In genomic region chr11:43528683-43529499, GRCm38 (mm10) we compare ENCODE assay signal across 8 mouse cellular contexts. TPM values are rescaled to one million over a fixed set of nuclear protein-coding genes. Genes with fewer than 3 reads are reported as not detected.
A peak's percentile ranks its signal among the peaks of the same experiment; 100 is the strongest.
DNase-seq lines count a peak whose midpoint lies in the region; ATAC-seq lines count a peak whose summit lies in the region.

Gene Ccnjl, plus strand, starts transcription at chr11:43528784.

- H3K4me3 ChIP-seq in hindbrain, embryonic 12.5 days, result peak within 1 kb of the TSS; percentile 73
- peak within 1 kb of the TSS; percentile 81 for H3K4me3 ChIP-seq in limb, embryonic 10.5 days

- peaks cover 10% of the 10 kb centered on the region for H3K36me3 ChIP-seq in hindbrain, embryonic 12.5 days
- H3K36me3 ChIP-seq in limb, embryonic 10.5 days, result peaks cover 36% of the 10 kb centered on the region

- H3K4me2 ChIP-seq in hindbrain, embryonic 12.5 days (replicated peaks), result peak within 1 kb of the TSS; percentile 78

- no peaks in the 10 kb centered on the region for H3K27me3 ChIP-seq in hindbrain, embryonic 12.5 days
- no peaks in the 10 kb centered on the region for H3K27me3 ChIP-seq in limb, embryonic 10.5 days (ENCODE audit: low read depth, poor library complexity, severe bottlenecking)

- H3K9ac ChIP-seq in hindbrain, embryonic 12.5 days, result peak within 1 kb of the TSS; percentile 80

- peak within 1 kb of the TSS; percentile 85 for H3K27ac ChIP-seq in hindbrain, embryonic 12.5 days
- peak within 1 kb of the TSS; percentile 99 for H3K27ac ChIP-seq in limb, embryonic 10.5 days

- H3K4me1 ChIP-seq in hindbrain, embryonic 12.5 days, result peaks cover 29% of the 10 kb centered on the region
- peaks cover 31% of the 10 kb centered on the region for H3K4me1 ChIP-seq in limb, embryonic 10.5 days

- peak; percentile 91 for ATAC-seq in hindbrain, embryonic 12.5 days (ENCODE audit: low FRiP score)

- DNase-seq in ZHBTc4 (ENCODE audit: low read depth, low spot score), result peak; percentile 72
- DNase-seq in cerebellum, adult 9-10 months, result peak; percentile 69
- DNase-seq in frontal cortex, postnatal 10 days (ENCODE audit: low spot score in 2 of 2), result peak; percentile 21 to 59
- peak; percentile 88 for DNase-seq in limb, embryonic 10.5 days (ENCODE audit: low spot score)
- DNase-seq in mesoderm, embryonic 11.5 days (ENCODE audit: low read depth, low spot score), result peak; percentile 84
- peak; percentile 16 to 18 for DNase-seq in right cerebral cortex, postnatal 36 days (ENCODE audit: low spot score in 2 of 2)
- no peak for DNase-seq in adipocyte (ENCODE audit: low spot score)

- no peaks in the 10 kb centered on the region for H3K9me3 ChIP-seq in hindbrain, embryonic 12.5 days (replicated peaks)
- H3K9me3 ChIP-seq in limb, embryonic 10.5 days (replicated peaks), result no peaks in the 10 kb centered on the region

- under 1% methylated on average over 78 of the region's 79 CpGs for WGBS in hindbrain, embryonic 12.5 days
- under 1% methylated on average over 78 of the region's 79 CpGs for WGBS in limb, embryonic 10.5 days

RNA-seq across cellular contexts. Expression of gene Ccnjl, which starts in this region (rescaled TPM):
- 27.6 and 29.6 TPM in 2 replicates for polyA plus RNA-seq in hindbrain, embryonic 12.5 days (2016; fragmentation: Nextera tagmentation; extraction: Ambion mirVana)
- polyA plus RNA-seq in limb, embryonic 10.5 days (2016; fragmentation: Nextera tagmentation; extraction: Ambion mirVana), result 36.3 and 40.6 TPM in 2 replicates
